Mouse (Mus musculus) embryonic facial prominence, embryonic 14.5 days (tissue): ENCODE results near the gene Catsperz. TPM values are rescaled to one million over a fixed set of nuclear protein-coding genes. Genes with fewer than 3 reads are reported as not detected.

Experiments
- ATAC-seq: fragments of 200-750 bp; cut with Nextera tagmentation; 2 replicates; pipeline ENCODE4 v1.8.0; 2017; ENCODE audit warnings: low read depth, moderate number of reproducible peaks, moderate TSS enrichment
- DNase-seq: peaks from one replicate; pipeline ENCODE4 v3.0.0-alpha.2; 2015; ENCODE audit warnings: low spot score
- H3K27ac ChIP-seq: fragments of 300-500 bp; sonication (generic); replicated peaks from 2 replicates; pipeline ENCODE4 v1.5.1; 2014; ENCODE audit warnings: low read depth, mild to moderate bottlenecking, low read length, moderate library complexity
- H3K27me3 ChIP-seq: fragments of 300-500 bp; sonication (generic); replicated peaks from 2 replicates; pipeline ENCODE4 v1.6.1; 2014; ENCODE audit warnings: low read length; ENCODE audit not compliant: control insufficient read depth, insufficient read depth
- H3K36me3 ChIP-seq: fragments of 300-500 bp; sonication (generic); 2 replicates; pipeline ENCODE4 v1.6.1; 2014; ENCODE audit warnings: low read length, mixed read lengths; ENCODE audit not compliant: control insufficient read depth, insufficient read depth
- H3K4me1 ChIP-seq: fragments of 300-500 bp; sonication (generic); 2 replicates; pipeline ENCODE4 v1.6.1; 2014; ENCODE audit warnings: antibody characterized with exemption, low read length; ENCODE audit not compliant: control insufficient read depth, insufficient read depth
- H3K4me2 ChIP-seq: fragments of 300-500 bp; sonication (generic); 2 replicates; pipeline ENCODE4 v1.6.1; 2014; ENCODE audit warnings: low read depth, mild to moderate bottlenecking, low read length, moderate library complexity, mixed read lengths
- H3K4me3 ChIP-seq: fragments of 300-500 bp; sonication (generic); 2 replicates; pipeline ENCODE4 v1.5.1; 2014; ENCODE audit warnings: low read depth, mild to moderate bottlenecking, low read length
- H3K9ac ChIP-seq: fragments of 300-500 bp; sonication (generic); 2 replicates; pipeline ENCODE4 v1.6.1; 2014; ENCODE audit warnings: low read depth, mild to moderate bottlenecking, low read length, moderate library complexity, mixed read lengths
- H3K9me3 ChIP-seq: fragments of 300-500 bp; sonication (generic); 2 replicates; pipeline ENCODE4 v1.6.1; 2016; ENCODE audit warnings: low read length; ENCODE audit not compliant: control insufficient read depth
- WGBS: fragments of 180-500 bp; shearing (Covaris S2); extraction: QIAGEN DNeasy Blood & Tissue Kit; methylation state at CpG from one replicate; pipeline ENCODE4 v1.1.7; 2014; 5-methylcytosine and 5-hydroxymethylcytosine counted together
- polyA plus RNA-seq: library from polyadenylated mRNA; unstranded; fragments of >200 nt; fragmentation: Nextera tagmentation; extraction: Ambion mirVana; gene quantifications from 2 replicates; pipeline ENCODE4 v1.2.1, GENCODE M21; 2014

Catsperz gene
- polyA plus RNA-seq, 1 experiment from 2014 or later = 3.4 TPM

GRCm38 (mm10) chr19:6941372-6942248 is 16.4 kb upstream of the Catsperz start, which contains the start of gene Bad:
Gene Bad (plus strand): TSS chr19:6941861.
- WGBS = under 1% methylated on average over 68 of the region's 83 CpGs
- H3K4me3 ChIP-seq = peak within 1 kb of the TSS; percentile 90
- peak within 1 kb of the TSS; percentile 99 for H3K4me2 ChIP-seq
- H3K9ac ChIP-seq = peak within 1 kb of the TSS; percentile 87
- peak within 1 kb of the TSS; percentile 95 for H3K27ac ChIP-seq
- H3K4me1 ChIP-seq = peaks cover 15% of the 10 kb centered on the region
- no peaks in the 10 kb centered on the region for H3K9me3 ChIP-seq
- peaks cover 12% of the 10 kb centered on the region; the same call in 1 of the 2 replicates for H3K36me3 ChIP-seq
- DNase-seq (peak; percentile 95), ATAC-seq (peak; percentile 86)
- H3K27me3 ChIP-seq = no peaks in the 10 kb centered on the region

GRCm38 (mm10) chr19:6940396-6941351 is 15.5 kb upstream of the Catsperz start:
- Histone ChIP-seq H3K36me3 (peaks cover 4% of the 10 kb centered on the region; the same call in 1 of the 2 replicates), H3K4me3 (peak overlapping the region; percentile 90), H3K27me3 (peaks cover 8% of the 10 kb centered on the region), H3K9ac (peak overlapping the region; percentile 87), H3K4me1 (peaks cover 15% of the 10 kb centered on the region), H3K27ac (peak overlapping the region; percentile 52), H3K4me2 (peak overlapping the region; percentile 99), H3K9me3 (no peaks in the 10 kb centered on the region)
- WGBS = 27% methylated on average over 22 of the region's 29 CpGs
- ATAC-seq = no peak
- DNase-seq = no peak

GRCm38 (mm10) chr19:6939106-6940002 is 14.2 kb upstream of the Catsperz start:
- ATAC-seq (no peak), DNase-seq (no peak)
- peak overlapping the region; percentile 99; the same call in 1 of the 2 replicates for H3K4me2 ChIP-seq
- peaks cover 15% of the 10 kb centered on the region for H3K4me1 ChIP-seq
- no peak overlapping the region for H3K27ac ChIP-seq
- peaks cover 21% of the 10 kb centered on the region for H3K27me3 ChIP-seq
- no peak overlapping the region for H3K4me3 ChIP-seq
- H3K9me3 ChIP-seq = no peaks in the 10 kb centered on the region
- no peaks in the 10 kb centered on the region for H3K36me3 ChIP-seq
- WGBS = 88% methylated on average over 20 of the region's 20 CpGs
- H3K9ac ChIP-seq = no peak overlapping the region

GRCm38 (mm10) chr19:6937541-6938465 is 12.6 kb upstream of the Catsperz start:
- Histone ChIP-seq H3K36me3 (no peaks in the 10 kb centered on the region), H3K27ac (no peak overlapping the region), H3K27me3 (peaks cover 36% of the 10 kb centered on the region), H3K4me1 (peaks cover 20% of the 10 kb centered on the region), H3K9me3 (no peaks in the 10 kb centered on the region), H3K4me3 (no peak overlapping the region), H3K4me2 (no peak overlapping the region), H3K9ac (0 out of 2 replicates have a peak overlapping the region, but pooled peaks have one; percentile 10)
- ATAC-seq (no peak), DNase-seq (no peak)
- 77% methylated on average over 16 of the region's 16 CpGs for WGBS

- peaks cover 18% of the 10 kb centered on the region; the same call in 1 of the 2 replicates for H3K4me1 ChIP-seq
- 18% methylated on average over 3 of the region's 3 CpGs for WGBS
- DNase-seq (no peak), ATAC-seq (no peak)
- peaks cover 51% of the 10 kb centered on the region for H3K27me3 ChIP-seq
- no peak overlapping the region for H3K9ac ChIP-seq
- no peaks in the 10 kb centered on the region for H3K36me3 ChIP-seq
- no peak overlapping the region for H3K4me2 ChIP-seq
- no peak overlapping the region for H3K27ac ChIP-seq
- H3K9me3 ChIP-seq = no peaks in the 10 kb centered on the region
- H3K4me3 ChIP-seq = no peak overlapping the region
Measured at GRCm38 (mm10) chr19:6936299-6936698, 11.1 kb upstream of the Catsperz start.

- WGBS = 11% methylated on average over 17 of the region's 23 CpGs
- Histone ChIP-seq H3K4me1 (peaks cover 6% of the 10 kb centered on the region; the same call in 1 of the 2 replicates), H3K4me2 (peak within 1 kb of the TSS; percentile 61), H3K27me3 (peaks cover 64% of the 10 kb centered on the region), H3K9me3 (no peaks in the 10 kb centered on the region), H3K27ac (no peak within 1 kb of the TSS), H3K4me3 (peak within 1 kb of the TSS; percentile 37), H3K36me3 (no peaks in the 10 kb centered on the region), H3K9ac (peak within 1 kb of the TSS; percentile 52)
- DNase-seq (no peak), ATAC-seq (no peak)
Measured at GRCm38 (mm10) chr19:6934195-6934977, 9.2 kb upstream of the Catsperz start, which contains the start of gene Kcnk4. Gene Kcnk4 (minus strand): TSS chr19:6934515.
